Mouse (Mus musculus): ENCODE measurements around the gene Kif26a.
A peak's percentile ranks its signal among the peaks of the same experiment; 100 is the strongest.

The Kif26a gene

DNA sequence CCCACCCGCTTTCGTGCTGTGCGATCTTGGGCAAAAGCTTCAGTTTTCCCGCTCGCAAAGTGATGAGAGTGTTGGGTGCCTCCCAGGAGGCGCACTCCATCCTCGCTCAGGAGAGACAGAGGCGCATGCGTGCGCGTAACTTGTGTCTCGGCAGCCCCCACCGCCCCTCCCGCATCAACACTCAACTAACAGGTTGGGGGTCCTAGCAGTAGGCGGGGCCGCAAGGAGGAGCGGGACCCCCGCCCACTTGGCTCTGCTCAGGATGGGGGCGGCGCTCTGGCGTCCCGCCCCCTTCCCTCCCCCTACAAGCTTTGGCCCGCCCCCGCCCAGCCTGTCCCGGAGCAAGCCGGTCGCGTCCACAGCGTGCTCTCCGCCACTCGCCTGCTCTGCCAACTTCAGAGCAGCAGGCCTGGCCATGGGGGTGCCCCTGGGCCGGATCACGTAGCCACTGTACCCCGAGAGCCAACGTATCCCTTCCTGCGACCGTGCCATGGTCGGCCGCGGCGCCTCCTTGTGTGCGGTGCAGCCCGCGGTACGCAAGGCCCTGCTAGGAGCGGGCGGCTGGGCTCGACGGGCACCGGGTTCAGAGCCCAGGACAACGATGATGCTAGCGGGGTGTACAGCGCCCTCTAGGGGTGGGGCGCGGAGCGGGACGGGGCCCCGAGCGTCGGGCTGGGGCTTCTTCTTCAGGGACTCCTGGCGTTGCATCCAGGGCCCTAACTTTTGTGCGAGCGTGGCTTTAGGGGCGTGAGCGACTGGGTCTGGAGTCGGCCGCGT, at the start of gene Kif26a:
Gene Kif26a (plus strand): TSS at position 334 of the 777 bp plus-strand sequence.
- no peak for DNase-seq (ENCODE audit: low spot score)

DNA sequence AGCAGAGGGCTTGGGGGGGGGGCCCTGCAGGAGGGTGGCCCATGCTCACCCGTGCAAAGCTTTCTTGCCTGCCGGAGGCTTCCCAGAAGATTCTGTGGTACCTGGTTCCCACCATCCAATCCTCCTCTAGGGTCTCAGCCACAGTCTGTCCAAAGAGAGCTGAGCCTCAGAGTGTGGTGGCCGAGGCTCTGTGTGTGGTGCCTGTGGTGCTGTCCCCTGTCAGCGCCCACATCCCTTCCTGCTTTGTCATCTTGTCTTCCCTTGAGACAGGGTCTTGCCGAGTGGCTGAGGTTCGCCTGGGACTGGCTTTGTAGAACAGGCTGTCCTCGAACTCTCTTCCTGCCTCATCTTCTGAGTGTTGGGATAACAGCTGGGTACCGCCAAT, 49.3 kb upstream of the Kif26a start:
- no peak for DNase-seq (ENCODE audit: low spot score)

DNA sequence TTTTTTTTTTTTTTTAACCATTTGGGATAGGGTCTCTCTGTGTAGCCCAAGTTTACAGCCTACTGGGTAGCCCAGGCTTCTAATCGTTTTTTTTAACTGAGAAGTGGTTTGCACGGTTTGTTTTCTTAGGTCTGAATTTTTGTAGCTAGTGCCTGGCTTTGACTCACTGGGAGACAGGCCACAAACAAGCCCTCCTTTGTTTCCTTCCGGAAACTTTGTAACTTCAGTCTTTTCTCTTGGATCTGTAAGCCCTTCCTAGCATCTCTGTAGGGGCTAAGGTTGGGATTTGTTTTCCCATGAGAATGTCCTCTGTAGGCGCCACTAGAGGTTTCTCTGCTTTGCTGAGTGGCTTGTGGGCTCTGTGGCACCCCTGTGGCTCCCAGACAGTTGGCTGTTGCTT, 45.9 kb upstream of the Kif26a start:
- DNase-seq (ENCODE audit: low spot score) = no peak

DNA sequence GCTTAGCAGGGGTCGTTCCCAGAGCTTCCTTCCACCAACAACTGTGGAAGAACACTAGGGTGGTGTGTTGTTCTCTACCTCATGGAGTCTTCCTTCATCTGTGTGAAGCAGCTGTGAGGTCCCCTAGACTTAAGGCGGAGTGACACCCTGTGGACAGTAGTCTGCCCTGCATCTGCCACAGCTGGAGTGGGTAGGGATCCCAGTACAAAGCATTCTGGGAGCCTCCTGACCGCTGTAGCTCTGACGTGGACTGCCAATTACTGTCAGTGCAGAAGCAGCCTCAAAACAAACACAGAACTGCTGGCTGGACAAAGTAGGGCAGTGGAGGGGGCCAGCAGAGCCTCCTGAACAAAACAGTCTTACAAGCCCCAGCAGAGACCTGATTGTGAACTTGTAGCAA, 45.0 kb upstream of the Kif26a start:
- peak; percentile 22 for DNase-seq (ENCODE audit: low spot score)

DNA sequence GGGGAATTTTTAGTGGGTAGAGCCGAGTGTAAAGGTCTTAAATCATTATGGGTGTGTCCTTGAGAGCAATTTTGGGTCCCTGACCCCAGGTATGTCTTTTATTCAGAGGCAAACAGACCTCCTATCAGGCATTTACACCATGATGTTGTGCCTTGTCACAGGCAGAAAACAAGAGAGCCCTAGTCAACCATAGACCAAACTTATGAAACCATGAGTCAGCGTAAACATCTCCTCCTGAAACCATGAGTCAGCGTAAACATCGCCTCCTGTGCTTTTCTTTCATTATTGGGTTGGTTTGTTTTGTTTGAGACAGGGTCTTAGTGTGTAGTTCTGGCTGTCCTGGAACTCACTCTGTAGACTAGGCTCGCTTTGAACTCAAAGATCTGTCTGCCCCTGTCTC, 42.8 kb upstream of the Kif26a start:
- peak; percentile 14 for DNase-seq (ENCODE audit: low spot score)

DNA sequence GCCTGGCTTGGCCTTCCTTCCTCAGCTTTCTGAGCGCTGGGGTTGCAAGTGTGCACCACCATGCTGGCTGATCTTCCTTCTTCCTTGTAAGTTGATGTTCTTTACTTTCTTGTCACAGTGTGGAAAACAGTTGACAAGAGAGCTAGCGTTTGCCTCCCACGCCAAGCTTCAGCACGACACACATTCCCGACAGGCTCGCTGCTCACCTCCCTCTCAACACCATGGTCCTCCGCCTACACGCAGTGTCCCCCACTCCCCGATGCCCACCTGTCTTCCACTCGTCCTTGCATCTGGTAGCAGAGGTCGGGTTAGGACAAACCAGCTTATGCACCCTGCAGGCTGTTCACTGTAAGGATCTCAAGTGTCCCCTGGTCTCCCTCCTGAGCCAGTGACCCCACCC, 41.1 kb upstream of the Kif26a start:
- DNase-seq (ENCODE audit: low spot score) = no peak

DNA sequence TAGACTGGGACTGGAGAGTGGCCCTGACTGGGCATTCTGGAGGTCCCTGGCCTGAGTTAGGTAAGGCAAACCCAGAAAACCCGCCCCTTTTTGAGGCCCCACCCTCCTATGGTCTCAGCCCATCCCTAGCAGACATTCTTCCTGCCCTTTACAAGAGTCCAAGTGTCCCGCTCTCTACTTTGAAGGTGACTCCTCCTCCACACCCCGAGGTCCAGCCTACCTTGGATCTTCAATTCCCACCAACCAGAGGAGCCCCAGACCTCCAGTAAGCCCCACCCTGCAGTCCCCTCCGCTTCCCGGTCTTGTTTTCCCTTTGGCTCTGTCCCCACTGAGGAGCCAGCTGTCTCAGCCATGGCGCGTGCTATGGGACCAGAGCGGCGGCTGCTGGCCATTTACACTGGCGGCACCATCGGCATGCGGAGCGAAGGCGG, 39.5 kb upstream of the Kif26a start, which contains the start of gene Aspg:
Gene Aspg (plus strand): TSS at position 139 of the 431 bp plus-strand sequence.
- DNase-seq (ENCODE audit: low spot score) = no peak

DNA sequence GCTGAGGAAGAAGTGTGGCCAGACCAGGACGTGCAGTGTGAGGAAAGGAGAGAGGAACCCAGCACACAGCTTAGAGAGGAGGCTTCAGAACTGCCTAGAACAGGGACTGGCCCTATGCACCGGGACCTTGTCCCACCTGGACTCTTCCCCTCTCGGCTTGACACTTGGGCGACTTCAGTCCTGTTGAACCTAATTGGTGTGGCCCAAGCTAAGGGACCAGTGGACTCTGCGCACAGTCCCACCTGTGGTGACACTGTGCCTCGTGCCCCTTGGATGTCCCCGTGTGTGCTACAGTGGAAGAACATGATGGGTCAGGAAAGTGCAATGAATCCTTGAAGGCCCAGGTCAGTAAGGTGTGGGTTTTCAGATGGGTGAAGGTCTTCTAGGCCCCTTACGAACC, 38.3 kb upstream of the Kif26a start:
- no peak for DNase-seq (ENCODE audit: low spot score)

DNA sequence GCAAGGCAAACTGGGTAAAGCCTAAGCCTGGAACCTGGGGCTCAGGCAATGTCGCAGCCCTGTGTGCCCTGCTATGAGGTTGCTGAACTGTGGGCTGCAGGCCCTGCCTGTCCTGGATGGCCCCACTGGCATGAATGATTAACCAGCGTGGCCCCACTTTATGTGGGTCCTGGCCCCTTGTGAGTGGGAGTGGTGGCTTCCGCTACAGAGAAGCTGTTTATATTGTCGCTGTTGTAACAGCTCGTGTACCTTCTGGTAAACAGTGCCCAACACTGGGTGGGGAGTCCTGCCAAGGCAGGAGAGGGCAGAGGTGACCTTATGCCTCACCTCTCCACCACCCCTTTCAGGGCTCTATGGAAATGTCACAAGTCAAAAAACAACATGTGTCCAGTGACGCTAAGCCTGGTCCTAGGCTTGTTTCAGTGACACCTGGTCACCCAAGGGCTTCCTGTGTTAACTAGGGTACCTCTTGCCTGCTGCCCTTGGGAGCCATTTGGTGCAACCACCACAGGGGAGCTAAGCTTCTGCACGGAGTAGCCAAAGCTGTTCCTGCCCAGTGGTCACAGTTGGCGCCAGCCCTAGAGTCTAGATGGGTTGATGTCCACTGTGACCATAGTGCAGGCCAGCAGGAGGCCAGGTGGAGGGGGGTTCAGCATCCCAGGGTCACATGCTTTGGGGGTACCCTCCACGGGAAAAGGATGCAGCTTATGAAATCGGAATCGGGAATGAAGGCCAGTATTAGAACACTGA, 37.1 kb upstream of the Kif26a start:
- DNase-seq (ENCODE audit: low spot score) = no peak

DNA sequence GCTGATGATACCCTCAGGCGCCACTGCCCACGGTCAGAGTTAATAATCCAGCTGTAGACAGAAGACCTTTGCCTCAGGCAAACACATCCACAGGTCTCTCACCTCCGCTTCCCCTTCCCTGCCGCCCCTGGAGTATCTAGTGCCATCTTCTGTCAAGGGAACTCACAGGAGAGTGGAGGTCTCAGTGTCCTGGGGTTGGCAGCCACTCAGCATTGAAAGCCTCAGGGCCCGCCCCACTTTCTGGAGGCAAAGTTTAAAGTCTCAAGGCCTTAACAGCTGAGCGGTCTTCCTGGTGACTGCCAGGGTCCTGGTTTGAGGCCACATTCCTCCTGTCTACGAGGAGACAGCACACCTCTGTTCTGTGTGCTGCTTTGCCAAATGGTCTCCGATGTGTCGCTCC, 36.3 kb upstream of the Kif26a start:
- no peak for DNase-seq (ENCODE audit: low spot score)

DNA sequence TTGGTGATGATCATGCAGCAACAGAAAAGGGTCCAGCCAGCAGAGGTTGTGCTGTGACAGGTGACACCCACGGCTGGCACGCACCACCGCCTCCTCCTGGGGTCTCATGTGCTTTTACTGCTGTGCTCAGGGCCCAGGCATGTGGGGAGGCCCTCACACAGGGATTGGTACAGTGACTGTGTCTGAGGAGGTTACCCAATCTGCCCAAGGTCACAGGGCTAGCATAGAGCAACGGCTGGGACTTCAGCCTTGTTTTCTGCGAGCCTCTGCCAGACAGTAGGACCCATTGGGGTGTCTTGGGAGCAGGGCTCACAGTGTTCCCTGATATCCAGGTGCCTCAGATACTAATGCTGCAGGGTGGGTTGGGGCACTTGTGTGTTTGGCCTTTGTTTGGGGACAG, 34.7 kb upstream of the Kif26a start:
- DNase-seq (ENCODE audit: low spot score) = no peak

DNA sequence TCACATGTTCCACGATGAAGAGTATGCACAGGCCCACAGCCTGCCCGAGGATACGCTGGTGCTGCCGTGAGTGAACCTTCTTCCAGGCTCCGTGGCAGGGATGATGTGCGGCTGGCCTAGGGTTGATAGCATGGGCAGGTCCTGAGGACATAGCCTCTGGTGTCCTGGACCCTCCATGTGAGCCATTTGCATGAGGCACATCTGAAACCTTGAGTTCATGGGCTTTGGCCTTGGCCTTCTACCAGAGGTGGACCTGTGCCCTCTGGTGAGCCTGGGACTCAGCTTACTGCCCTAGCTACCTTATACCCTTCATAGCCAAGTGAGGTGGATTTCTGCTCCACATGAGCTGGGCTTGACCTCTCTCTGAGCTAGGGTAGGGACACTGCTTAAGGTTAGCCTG, 33.8 kb upstream of the Kif26a start:
- DNase-seq (ENCODE audit: low spot score) = no peak

DNA sequence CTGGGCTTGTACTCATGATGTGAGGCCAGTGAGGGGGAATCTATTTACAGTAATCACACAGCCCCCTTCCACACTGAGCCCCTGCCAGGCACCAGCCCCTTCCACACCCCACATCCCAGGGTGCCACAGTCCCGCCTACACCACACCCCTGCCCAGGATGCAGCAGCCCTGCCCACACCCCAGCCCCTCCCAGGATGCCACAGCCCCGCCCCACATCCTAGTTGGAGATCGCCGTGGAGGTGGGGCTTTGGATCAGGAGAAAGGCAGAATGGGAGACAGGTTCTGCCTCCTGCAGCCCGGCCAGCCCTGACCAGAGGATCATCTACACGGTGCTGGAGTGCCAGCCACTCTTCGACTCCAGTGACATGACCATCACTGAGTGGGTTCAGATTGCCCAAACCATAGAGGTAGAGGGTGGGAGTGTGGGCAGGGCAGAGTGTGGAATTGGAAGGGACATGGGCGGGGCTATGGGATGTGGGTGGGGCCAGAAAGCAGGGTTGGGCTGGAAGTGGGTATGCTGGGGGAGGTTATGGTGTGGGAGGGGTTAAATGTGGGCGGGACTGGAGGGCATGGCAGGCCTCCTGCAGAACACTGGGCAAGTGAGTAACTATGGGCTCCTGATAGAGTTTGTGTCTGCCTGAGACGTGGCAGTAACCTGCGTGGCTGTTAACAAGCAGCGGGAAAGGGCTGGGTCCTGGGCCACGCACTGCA, 33.2 kb upstream of the Kif26a start:
- DNase-seq (ENCODE audit: low spot score) = no peak

DNA sequence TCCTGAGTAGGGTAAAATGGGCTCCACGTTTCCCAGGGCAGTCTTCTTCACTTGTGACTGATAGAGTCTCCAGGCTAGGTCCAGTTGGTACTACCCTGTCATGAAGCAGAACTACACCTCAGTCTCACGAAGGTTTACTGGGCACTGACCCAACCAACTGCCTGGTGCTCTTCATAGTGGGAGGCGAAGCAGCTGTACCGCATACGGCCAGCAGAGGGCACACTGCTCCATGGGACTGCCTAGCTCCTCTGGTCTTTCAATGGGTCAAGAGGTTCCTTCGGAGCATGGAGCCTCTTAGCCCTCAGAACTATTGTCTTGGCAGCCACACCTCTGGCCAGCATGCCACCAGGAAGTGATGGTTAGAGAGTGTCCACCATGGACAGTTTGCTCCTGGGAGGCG, 32.3 kb upstream of the Kif26a start:
- peak; percentile 83 for DNase-seq (ENCODE audit: low spot score)

DNA sequence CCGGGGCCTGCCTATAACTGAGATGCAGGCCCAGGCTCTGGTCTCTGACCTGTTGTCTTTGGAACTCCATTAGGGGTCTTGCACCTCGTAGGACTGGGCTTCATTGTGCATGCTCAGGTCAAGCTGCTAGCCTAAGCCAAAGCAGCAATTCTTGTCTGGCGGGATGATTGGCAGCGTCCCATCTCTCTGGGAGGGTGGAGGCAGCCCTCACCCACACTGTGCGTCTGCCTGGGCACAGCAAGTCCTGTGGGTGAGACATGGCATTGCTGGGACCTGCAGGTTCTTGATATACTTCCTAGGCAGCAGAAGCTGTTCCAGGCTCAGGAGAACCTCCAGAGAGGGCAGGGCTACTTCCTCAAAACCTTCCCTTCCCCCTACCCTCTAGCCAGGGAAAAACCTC, 29.0 kb upstream of the Kif26a start:
- no peak for DNase-seq (ENCODE audit: low spot score)

DNA sequence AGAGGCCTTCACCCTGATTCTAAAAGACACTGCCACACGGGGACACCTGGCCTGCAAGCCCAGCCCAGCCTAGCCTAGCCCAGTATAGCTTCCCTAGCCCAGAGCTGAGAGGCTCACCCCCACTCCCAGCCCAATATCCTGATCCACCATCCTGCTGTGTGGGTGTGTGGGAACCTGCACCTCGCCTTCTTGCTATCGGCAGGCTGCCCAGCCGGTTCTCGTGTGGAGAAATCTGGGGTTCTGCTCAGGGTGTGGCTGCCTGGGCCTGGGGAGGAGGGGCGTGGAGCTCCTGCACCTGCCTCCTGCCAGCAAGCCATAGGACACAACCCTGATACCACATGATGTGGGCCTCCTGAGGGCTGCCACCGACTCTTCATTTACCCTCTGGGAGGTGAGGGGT, 28.4 kb upstream of the Kif26a start:
- DNase-seq (ENCODE audit: low spot score) = no peak

DNA sequence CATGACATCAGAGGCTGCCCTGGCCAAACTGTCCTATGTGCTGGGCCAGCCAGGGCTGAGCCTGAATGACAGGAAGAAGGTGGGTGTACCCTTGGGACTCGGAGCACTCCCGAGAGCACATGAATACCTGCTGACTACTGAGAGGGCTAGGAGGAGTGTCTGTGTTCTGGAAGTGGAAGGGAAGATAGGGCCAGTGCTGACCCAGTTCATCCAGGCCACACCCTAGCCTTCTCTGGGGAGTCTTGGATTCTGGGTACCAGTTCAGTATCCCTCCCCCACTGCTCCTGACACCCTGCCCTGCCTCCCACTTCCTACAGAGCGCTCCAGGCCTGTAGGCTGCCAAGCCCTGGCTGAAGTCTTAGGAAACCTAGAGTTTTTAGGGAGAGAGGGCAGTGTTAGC, 24.8 kb upstream of the Kif26a start:
- peak; percentile 28 for DNase-seq (ENCODE audit: low spot score)

DNA sequence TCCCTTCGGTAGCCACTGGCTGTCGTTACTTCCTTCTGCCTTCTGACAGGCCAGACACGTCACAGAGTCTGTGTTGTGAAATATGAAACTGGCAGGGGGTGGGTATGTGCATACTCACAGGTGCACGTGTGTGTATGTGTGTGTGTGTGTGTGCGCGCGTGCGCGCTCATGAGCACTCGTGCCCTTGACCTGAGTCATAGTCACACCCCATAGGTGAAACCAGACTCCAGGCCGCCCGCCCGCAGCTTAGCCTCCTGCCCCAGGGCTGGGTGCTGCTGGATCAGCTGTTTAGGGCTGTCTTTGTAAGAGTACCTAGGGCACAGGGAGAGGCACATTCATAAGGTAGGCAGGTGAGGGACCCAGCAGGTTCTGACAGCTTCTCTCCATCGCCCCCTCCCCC, 20.1 kb upstream of the Kif26a start:
- no peak for DNase-seq (ENCODE audit: low spot score)

DNA sequence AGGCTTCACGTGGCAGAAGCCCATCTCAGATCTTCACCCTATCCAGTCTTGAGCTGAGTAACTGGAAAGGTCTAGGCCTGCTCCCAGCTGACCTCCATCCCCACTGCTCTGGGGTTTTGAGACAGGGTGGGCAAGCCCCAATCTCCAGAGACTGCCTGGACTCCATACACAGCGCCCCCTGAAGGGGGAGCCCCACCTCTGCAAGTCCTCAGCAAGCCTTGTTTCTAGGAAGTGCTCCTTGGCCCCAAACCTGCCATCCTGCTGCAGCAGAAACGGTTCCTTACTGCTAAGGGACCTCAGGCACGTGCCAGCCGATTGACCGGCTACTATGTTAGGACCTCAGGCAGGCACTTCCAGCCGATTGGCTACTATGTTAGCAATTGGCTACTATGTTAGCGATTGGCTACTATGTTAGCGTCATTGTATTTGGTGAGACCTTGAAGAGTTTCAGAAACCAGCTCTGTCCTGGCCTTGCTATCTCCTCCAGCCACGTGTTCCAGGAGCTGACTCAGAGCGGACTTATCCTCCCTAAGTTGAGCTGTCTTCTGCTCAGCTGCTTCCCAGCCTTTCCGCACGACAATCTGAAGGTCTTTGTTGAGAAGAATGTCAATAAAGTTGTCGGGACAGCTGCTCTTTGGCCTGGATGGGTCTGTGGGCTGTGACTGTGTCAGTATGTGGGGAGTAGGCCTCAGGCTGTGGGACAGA, 18.9 kb upstream of the Kif26a start:
- DNase-seq (ENCODE audit: low spot score) = no peak

DNA sequence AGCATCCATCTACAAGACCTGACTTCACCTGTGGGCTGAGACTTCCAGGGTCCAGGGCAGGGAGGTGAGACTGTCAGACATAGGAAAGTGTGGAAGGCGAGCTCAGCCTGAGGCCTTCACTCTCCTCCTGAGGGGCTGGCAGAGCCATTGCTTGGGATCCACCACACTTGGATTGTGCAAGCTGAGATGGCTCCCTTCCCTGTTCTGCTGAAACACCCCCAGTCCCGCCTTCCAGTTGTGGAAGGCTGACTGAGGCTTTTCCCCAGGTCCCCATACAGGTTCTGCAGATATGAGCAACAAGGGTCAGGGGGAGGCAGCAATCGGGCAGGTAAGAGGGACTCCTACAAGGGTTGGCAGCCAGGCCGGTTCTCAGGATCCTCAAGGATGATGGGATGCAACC, 17.5 kb upstream of the Kif26a start:
- DNase-seq (ENCODE audit: low spot score) = peak; percentile 10

DNA sequence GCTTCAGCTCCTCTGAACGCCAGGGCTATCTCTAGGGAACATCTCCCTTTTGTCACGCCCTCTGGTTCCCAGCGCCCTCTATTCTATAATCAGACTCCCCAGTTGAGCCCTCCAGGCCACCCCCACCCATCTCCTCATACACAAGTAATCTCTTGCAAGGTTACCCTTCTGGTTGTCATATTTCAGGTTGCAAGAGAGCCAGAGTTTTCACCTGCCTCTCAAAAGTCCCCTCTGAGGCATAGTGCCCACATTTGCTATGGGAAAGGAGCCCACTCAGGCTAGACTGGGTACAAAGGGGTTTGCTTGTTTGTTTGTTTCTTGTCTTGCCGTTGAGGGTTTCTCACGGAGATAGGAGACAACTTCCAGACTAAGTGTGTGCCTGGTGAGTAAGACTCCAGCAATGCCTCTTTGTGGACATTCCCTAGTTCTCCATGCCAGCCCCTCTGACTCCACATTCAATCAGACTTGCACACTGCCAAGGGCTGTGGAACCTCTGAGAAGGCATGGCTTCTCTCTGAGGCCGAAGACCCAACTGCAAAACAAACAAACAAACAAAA, 16.6 kb upstream of the Kif26a start:
- DNase-seq (ENCODE audit: low spot score) = no peak
